Mouse (Mus musculus): ENCODE measurements around the gene Lin28a. TPM values are rescaled to one million over a fixed set of nuclear protein-coding genes. Genes with fewer than 3 reads are reported as not detected.
"Not testable (repeated sequence)": the region's sequence is repeated elsewhere in the genome, so short reads cannot be mapped to it uniquely, and the experiment has no call there.

The Lin28a gene
- polyA plus RNA-seq, 1 experiment from 2014 or later = 0.15 TPM

GRCm38 (mm10) chr4:134000466-134001438, 17.9 kb downstream of the Lin28a start, which contains the start of gene Dhdds:
Dhdds (minus strand) TSS chr4:134000918.
- Histone ChIP-seq H3K27me3 (no peaks in the 10 kb centered on the region), H3K4me3 (peak within 1 kb of the TSS; percentile 82), H3K36me3 (peaks cover 11% of the 10 kb centered on the region; the same call in 1 of the 2 replicates), H3K9me3 (no peaks in the 10 kb centered on the region), H3K27ac (no peak within 1 kb of the TSS), H3K9ac (peak within 1 kb of the TSS; percentile 76), H3K4me2 (peak within 1 kb of the TSS; percentile 79), H3K4me1 (peaks cover 15% of the 10 kb centered on the region)
- peak; percentile 98 for ATAC-seq (ENCODE audit: borderline replicate concordance, extremely low read depth, low FRiP score, low TSS enrichment)
- 1% methylated on average over 49 of the region's 49 CpGs for WGBS

GRCm38 (mm10) chr4:133994697-133995096, 23.9 kb downstream of the Lin28a start:
- no peak for ATAC-seq (ENCODE audit: borderline replicate concordance, extremely low read depth, low FRiP score, low TSS enrichment)
- H3K36me3 ChIP-seq = peaks cover 67% of the 10 kb centered on the region

GRCm38 (mm10) chr4:133991087-133991660, 27.5 kb downstream of the Lin28a start:
- WGBS = 84% methylated on average over 13 of the region's 13 CpGs
- no peak for ATAC-seq (ENCODE audit: borderline replicate concordance, extremely low read depth, low FRiP score, low TSS enrichment)
- Histone ChIP-seq H3K9me3 (no peaks in the 10 kb centered on the region), H3K27ac (no peak overlapping the region), H3K4me2 (no peak overlapping the region), H3K9ac (no peak overlapping the region), H3K4me3 (no peak overlapping the region), H3K4me1 (no peaks in the 10 kb centered on the region), H3K27me3 (no peaks in the 10 kb centered on the region), H3K36me3 (peaks cover 83% of the 10 kb centered on the region)

More at GRCm38 (mm10) chr4:133994697-133995096, 23.9 kb downstream of the Lin28a start:
- no peak overlapping the region for H3K4me2 ChIP-seq
- H3K27ac ChIP-seq = no peak overlapping the region
- 88% methylated on average over 8 of the region's 8 CpGs for WGBS
- H3K4me3 ChIP-seq = no peak overlapping the region
- no peaks in the 10 kb centered on the region for H3K9me3 ChIP-seq
- H3K4me1 ChIP-seq = peaks cover 3% of the 10 kb centered on the region
- H3K27me3 ChIP-seq = no peaks in the 10 kb centered on the region
- no peak overlapping the region for H3K9ac ChIP-seq

GRCm38 (mm10) chr4:133990035-133990434, 28.6 kb downstream of the Lin28a start:
- no peak overlapping the region for H3K27ac ChIP-seq
- peaks cover 75% of the 10 kb centered on the region for H3K36me3 ChIP-seq
- H3K4me1 ChIP-seq = no peaks in the 10 kb centered on the region
- no peaks in the 10 kb centered on the region for H3K27me3 ChIP-seq
- H3K9me3 ChIP-seq = no peaks in the 10 kb centered on the region
- 57% methylated on average over 4 of the region's 4 CpGs for WGBS
- ATAC-seq (ENCODE audit: borderline replicate concordance, extremely low read depth, low FRiP score, low TSS enrichment) = no peak
- no peak overlapping the region for H3K9ac ChIP-seq
- H3K4me3 ChIP-seq = no peak overlapping the region
- no peak overlapping the region for H3K4me2 ChIP-seq

GRCm38 (mm10) chr4:133988289-133988688, 30.4 kb downstream of the Lin28a start:
- H3K4me3 ChIP-seq; H3K9ac ChIP-seq; H3K27ac ChIP-seq; H3K27me3 ChIP-seq; H3K9me3 ChIP-seq; H3K4me2 ChIP-seq; ATAC-seq (ENCODE audit: borderline replicate concordance, extremely low read depth, low FRiP score, low TSS enrichment); H3K4me1 ChIP-seq: not testable (repeated sequence)
- peaks cover 61% of the 10 kb centered on the region for H3K36me3 ChIP-seq
- 81% methylated on average over 8 of the region's 8 CpGs for WGBS

- no peaks in the 10 kb centered on the region for H3K4me1 ChIP-seq
- WGBS = 83% methylated on average over 13 of the region's 13 CpGs
- no peak overlapping the region for H3K27ac ChIP-seq
- no peak for ATAC-seq (ENCODE audit: borderline replicate concordance, extremely low read depth, low FRiP score, low TSS enrichment)
- no peak overlapping the region for H3K4me3 ChIP-seq
- H3K4me2 ChIP-seq = no peak overlapping the region
- H3K9ac ChIP-seq = no peak overlapping the region
- H3K9me3 ChIP-seq = no peaks in the 10 kb centered on the region
- no peaks in the 10 kb centered on the region for H3K27me3 ChIP-seq
- H3K36me3 ChIP-seq = peaks cover 50% of the 10 kb centered on the region
Measured at GRCm38 (mm10) chr4:133982936-133983335, 35.7 kb downstream of the Lin28a start.

GRCm38 (mm10) chr4:133980496-133980895, 38.1 kb downstream of the Lin28a start:
- H3K9ac ChIP-seq = no peak overlapping the region
- no peak for ATAC-seq (ENCODE audit: borderline replicate concordance, extremely low read depth, low FRiP score, low TSS enrichment)

GRCm38 (mm10) chr4:133978021-133978711, 40.5 kb downstream of the Lin28a start:
- Histone ChIP-seq H3K36me3 (peaks cover 41% of the 10 kb centered on the region), H3K27me3 (no peaks in the 10 kb centered on the region), H3K4me1 (no peaks in the 10 kb centered on the region), H3K4me3 (no peak overlapping the region), H3K9me3 (no peaks in the 10 kb centered on the region), H3K27ac (no peak overlapping the region), H3K4me2 (no peak overlapping the region), H3K9ac (no peak overlapping the region)
- 90% methylated on average over 10 of the region's 10 CpGs for WGBS
- no peak for ATAC-seq (ENCODE audit: borderline replicate concordance, extremely low read depth, low FRiP score, low TSS enrichment)

More at GRCm38 (mm10) chr4:133980496-133980895, 38.1 kb downstream of the Lin28a start:
- H3K4me2 ChIP-seq = no peak overlapping the region
- H3K4me1 ChIP-seq = no peaks in the 10 kb centered on the region
- no peaks in the 10 kb centered on the region for H3K9me3 ChIP-seq
- H3K4me3 ChIP-seq = no peak overlapping the region
- peaks cover 43% of the 10 kb centered on the region for H3K36me3 ChIP-seq
- 73% methylated on average over 5 of the region's 5 CpGs for WGBS
- no peak overlapping the region for H3K27ac ChIP-seq
- H3K27me3 ChIP-seq = no peaks in the 10 kb centered on the region

- no peak for ATAC-seq (ENCODE audit: borderline replicate concordance, extremely low read depth, low FRiP score, low TSS enrichment)
- WGBS = 60% methylated on average over 8 of the region's 8 CpGs
- H3K27me3 ChIP-seq = no peaks in the 10 kb centered on the region
- H3K36me3 ChIP-seq = peaks cover 13% of the 10 kb centered on the region; the same call in 1 of the 2 replicates
- no peak overlapping the region for H3K27ac ChIP-seq
- H3K4me2 ChIP-seq = no peak overlapping the region
- peaks cover 11% of the 10 kb centered on the region for H3K4me1 ChIP-seq
- H3K9ac ChIP-seq = no peak overlapping the region
- H3K4me3 ChIP-seq = no peak overlapping the region
- no peaks in the 10 kb centered on the region for H3K9me3 ChIP-seq
Measured at GRCm38 (mm10) chr4:133971741-133972140, 46.9 kb downstream of the Lin28a start.

- Histone ChIP-seq H3K27me3 (no peaks in the 10 kb centered on the region), H3K36me3 (peaks cover 21% of the 10 kb centered on the region; the same call in 1 of the 2 replicates), H3K4me1 (peaks cover 18% of the 10 kb centered on the region), H3K4me2 (no peak overlapping the region), H3K9ac (no peak overlapping the region), H3K4me3 (no peak overlapping the region), H3K27ac (no peak overlapping the region), H3K9me3 (no peaks in the 10 kb centered on the region)
- no peak for ATAC-seq (ENCODE audit: borderline replicate concordance, extremely low read depth, low FRiP score, low TSS enrichment)
- 88% methylated on average over 13 of the region's 13 CpGs for WGBS
Measured at GRCm38 (mm10) chr4:133970876-133971275, 47.8 kb downstream of the Lin28a start.

- Histone ChIP-seq H3K4me3 (no peak overlapping the region), H3K36me3 (peaks cover 26% of the 10 kb centered on the region; the same call in 1 of the 2 replicates), H3K9me3 (no peaks in the 10 kb centered on the region), H3K4me2 (no peak overlapping the region), H3K9ac (no peak overlapping the region), H3K27ac (no peak overlapping the region), H3K27me3 (no peaks in the 10 kb centered on the region), H3K4me1 (peaks cover 23% of the 10 kb centered on the region)
- 45% methylated on average over 4 of the region's 4 CpGs for WGBS
- no peak for ATAC-seq (ENCODE audit: borderline replicate concordance, extremely low read depth, low FRiP score, low TSS enrichment)
Measured at GRCm38 (mm10) chr4:133970196-133970595, 48.4 kb downstream of the Lin28a start.

Data from lung, embryonic 15.5 days (tissue).